Mouse (Mus musculus): ENCODE measurements at regions not wholly inside any gene's neighbourhood (a gene's known extent, or its start where the extent isn't known, plus 50 kb on each side); places are given as distances from the start of the nearest gene placed in this dataset.

GRCm38 (mm10) chr17:83093862-83094261 is 121.2 kb upstream of the Pkdcc start:
- DNase-seq (ENCODE audit: low spot score in 2 of 2) = no peak

- no peak for DNase-seq (ENCODE audit: low spot score in 2 of 2)
Measured at GRCm38 (mm10) chr17:83096451-83096850, 118.6 kb upstream of the Pkdcc start.

GRCm38 (mm10) chr17:83097998-83098397 is 117.1 kb upstream of the Pkdcc start:
- DNase-seq (ENCODE audit: low spot score in 2 of 2) = no peak

GRCm38 (mm10) chr17:83098679-83099413 is 116.2 kb upstream of the Pkdcc start:
- no peak for DNase-seq (ENCODE audit: low spot score in 2 of 2)

GRCm38 (mm10) chr17:83101035-83101434 is 114.1 kb upstream of the Pkdcc start:
- no peak for DNase-seq (ENCODE audit: low spot score in 2 of 2)

- no peak for DNase-seq (ENCODE audit: low spot score in 2 of 2)
Measured at GRCm38 (mm10) chr17:83101756-83102155, 113.3 kb upstream of the Pkdcc start.

GRCm38 (mm10) chr17:83102675-83103412 is 112.2 kb upstream of the Pkdcc start:
- DNase-seq (ENCODE audit: low spot score in 2 of 2) = no peak

- DNase-seq (ENCODE audit: low spot score in 2 of 2) = no peak
Measured at GRCm38 (mm10) chr17:83108151-83108550, 106.9 kb upstream of the Pkdcc start.

- peak; percentile 73 to 74 for DNase-seq (ENCODE audit: low spot score in 2 of 2)
Measured at GRCm38 (mm10) chr17:83109792-83110440, 105.2 kb upstream of the Pkdcc start.

- DNase-seq (ENCODE audit: low spot score in 2 of 2) = no peak
Measured at GRCm38 (mm10) chr17:83110556-83110955, 104.5 kb upstream of the Pkdcc start.

- DNase-seq (ENCODE audit: low spot score in 2 of 2) = no peak
Measured at GRCm38 (mm10) chr17:83115146-83115545, 99.9 kb upstream of the Pkdcc start.

- DNase-seq (ENCODE audit: low spot score in 2 of 2) = no peak
Measured at GRCm38 (mm10) chr17:83115832-83116480, 99.1 kb upstream of the Pkdcc start.

- DNase-seq (ENCODE audit: low spot score in 2 of 2) = no peak
Measured at GRCm38 (mm10) chr17:83120665-83121232, 94.3 kb upstream of the Pkdcc start.

GRCm38 (mm10) chr17:83122525-83123280 is 92.4 kb upstream of the Pkdcc start:
- peak; percentile 23 to 32 for DNase-seq (ENCODE audit: low spot score in 2 of 2)

GRCm38 (mm10) chr17:83125057-83125456 is 90.0 kb upstream of the Pkdcc start:
- DNase-seq (ENCODE audit: low spot score in 2 of 2) = no peak

- DNase-seq (ENCODE audit: low spot score in 2 of 2) = no peak
Measured at GRCm38 (mm10) chr17:83127842-83128241, 87.2 kb upstream of the Pkdcc start.

GRCm38 (mm10) chr17:83128843-83129544 is 86.1 kb upstream of the Pkdcc start:
- DNase-seq (ENCODE audit: low spot score in 2 of 2) = peak; percentile 70 to 75

- no peak for DNase-seq (ENCODE audit: low spot score in 2 of 2)
Measured at GRCm38 (mm10) chr17:83129658-83130057, 85.4 kb upstream of the Pkdcc start.

- DNase-seq (ENCODE audit: low spot score in 2 of 2) = no peak
Measured at GRCm38 (mm10) chr17:83133201-83133600, 81.9 kb upstream of the Pkdcc start.

GRCm38 (mm10) chr17:83135441-83136120 is 79.5 kb upstream of the Pkdcc start:
- no peak for DNase-seq (ENCODE audit: low spot score in 2 of 2)

Data from right cerebral cortex, adult 2 months (tissue).